Mouse (Mus musculus) A20 (cell line): ENCODE data around the gene Adgrg1.

Experiments used
- DNase-seq: peaks from one replicate; pipeline ENCODE4 v3.0.0-alpha.2; 2011; ENCODE audit warnings: low read depth, low spot score

Adgrg1 gene

GRCm38 (mm10) chr8:95037106-95037925 is 62.8 kb downstream of the Adgrg1 start:
- DNase-seq = no peak

- DNase-seq = no peak
Measured at GRCm38 (mm10) chr8:95041883-95042784, 67.6 kb downstream of the Adgrg1 start.

GRCm38 (mm10) chr8:95044811-95045210 is 70.3 kb downstream of the Adgrg1 start:
- DNase-seq = no peak

- DNase-seq = no peak
Measured at GRCm38 (mm10) chr8:95046982-95047381, 72.4 kb downstream of the Adgrg1 start.

- no peak for DNase-seq
Measured at GRCm38 (mm10) chr8:95047884-95048680, 73.5 kb downstream of the Adgrg1 start.

- no peak for DNase-seq
Measured at GRCm38 (mm10) chr8:95049636-95050035, 75.1 kb downstream of the Adgrg1 start.

- DNase-seq = no peak
Measured at GRCm38 (mm10) chr8:95054438-95054837, 79.9 kb downstream of the Adgrg1 start.

- DNase-seq = no peak
Measured at GRCm38 (mm10) chr8:95054927-95055510, 80.5 kb downstream of the Adgrg1 start, which contains the start of gene Drc7. Gene Drc7 (plus strand): TSS chr8:95055103.

GRCm38 (mm10) chr8:95056414-95056813 is 81.9 kb downstream of the Adgrg1 start:
- DNase-seq = no peak

GRCm38 (mm10) chr8:95058661-95059060 is 84.1 kb downstream of the Adgrg1 start:
- DNase-seq = no peak

- no peak for DNase-seq
Measured at GRCm38 (mm10) chr8:95059812-95060533, 85.4 kb downstream of the Adgrg1 start.
